Mouse (Mus musculus): ENCODE data around the gene Dusp27. TPM values are rescaled to one million over a fixed set of nuclear protein-coding genes. Genes with fewer than 3 reads are reported as not detected.

Gene Dusp27
- polyA plus RNA-seq, 1 experiment from 2014 or later: 2.4 TPM

DNA sequence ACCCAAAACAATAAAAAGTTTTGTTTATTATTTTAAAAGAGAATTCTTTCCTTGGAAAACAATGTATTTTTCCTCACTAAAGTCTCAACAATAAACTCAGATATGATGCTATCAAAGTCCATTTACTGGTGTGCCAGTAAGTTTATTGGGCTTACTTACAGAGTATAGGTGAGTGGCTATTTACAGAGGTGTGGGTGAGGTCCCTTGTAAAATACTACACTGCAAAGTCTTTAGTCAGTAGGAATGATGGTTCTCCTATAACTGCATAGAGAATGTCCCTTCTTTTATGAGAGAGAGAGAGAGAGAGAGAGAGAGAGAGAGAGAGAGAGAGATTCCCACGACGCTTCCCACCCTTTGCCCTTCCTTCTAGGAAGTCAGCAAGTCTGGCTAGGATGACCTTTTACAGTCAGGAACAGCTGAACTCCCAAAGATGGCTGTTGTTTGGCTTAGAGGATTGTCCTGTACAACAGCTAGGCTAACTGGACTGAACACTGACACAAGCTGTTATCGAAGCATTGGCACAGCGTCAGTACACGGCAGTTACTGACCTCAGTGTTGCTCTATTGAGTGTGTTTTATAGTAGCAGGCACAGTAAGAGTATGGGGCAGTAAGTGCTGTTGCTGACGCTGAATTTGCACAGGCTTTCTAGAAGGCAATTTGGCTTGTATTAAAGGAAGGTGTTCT, 50.5 kb downstream of the Dusp27 start:
- Histone ChIP-seq H3K4me3 (no peak overlapping the region), H3K9me3 (replicated peaks) (no peaks in the 10 kb centered on the region), H3K27me3 (ENCODE audit: low read depth, poor library complexity, severe bottlenecking) (no peaks in the 10 kb centered on the region), H3K36me3 (no peaks in the 10 kb centered on the region), H3K27ac (no peak overlapping the region), H3K4me1 (no peaks in the 10 kb centered on the region)
- 88% methylated on average over 6 of the region's 6 CpGs for WGBS
- no peak for DNase-seq (ENCODE audit: low spot score)

DNA sequence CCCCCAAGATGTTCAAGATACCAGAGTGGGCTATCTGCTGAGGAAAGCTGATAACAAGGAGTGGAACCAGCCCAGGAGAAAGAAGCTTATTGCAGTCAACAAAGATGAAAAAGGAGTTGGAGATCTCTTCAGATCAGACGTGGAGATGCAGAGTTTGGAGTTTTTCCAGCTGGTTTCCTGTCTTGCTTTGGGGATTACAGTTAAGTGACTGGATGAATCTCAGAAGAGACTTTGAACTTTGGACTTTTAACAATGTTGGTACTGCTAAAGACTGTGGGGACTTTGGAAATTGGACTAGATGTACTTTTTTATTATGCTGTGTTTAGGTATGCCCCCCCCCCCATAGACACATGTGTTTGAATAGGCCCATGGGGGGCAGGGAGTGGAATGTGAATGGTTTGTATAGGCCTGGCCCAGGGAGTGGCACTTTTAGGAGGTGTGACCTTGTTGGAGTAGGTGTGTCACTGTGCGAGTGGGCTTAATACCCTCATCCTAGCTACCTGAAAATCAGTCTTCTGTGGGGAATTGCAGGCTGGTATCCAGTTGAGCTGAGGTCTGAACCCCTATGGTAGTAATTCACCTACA, 59.8 kb downstream of the Dusp27 start:
- Histone ChIP-seq H3K4me3 (no peak overlapping the region), H3K36me3 (no peaks in the 10 kb centered on the region), H3K9me3 (replicated peaks) (no peaks in the 10 kb centered on the region), H3K27ac (no peak overlapping the region), H3K4me1 (peaks cover 8% of the 10 kb centered on the region), H3K27me3 (ENCODE audit: low read depth, poor library complexity, severe bottlenecking) (no peaks in the 10 kb centered on the region)
- DNase-seq (ENCODE audit: low spot score): no peak
- WGBS: 88% methylated on average over 2 of the region's 2 CpGs

- H3K4me3 ChIP-seq: no peak overlapping the region
- peaks cover 22% of the 10 kb centered on the region for H3K4me1 ChIP-seq
- no peaks in the 10 kb centered on the region for H3K27me3 ChIP-seq (ENCODE audit: low read depth, poor library complexity, severe bottlenecking)
- H3K9me3 ChIP-seq (replicated peaks): no peaks in the 10 kb centered on the region
- H3K27ac ChIP-seq: no peak overlapping the region
- WGBS: 94% methylated on average over 3 of the region's 3 CpGs
- no peak for DNase-seq (ENCODE audit: low spot score)
- H3K36me3 ChIP-seq: no peaks in the 10 kb centered on the region
Measured at GRCm38 (mm10) chr1:166063870-166064269, 63.9 kb downstream of the Dusp27 start.

DNA sequence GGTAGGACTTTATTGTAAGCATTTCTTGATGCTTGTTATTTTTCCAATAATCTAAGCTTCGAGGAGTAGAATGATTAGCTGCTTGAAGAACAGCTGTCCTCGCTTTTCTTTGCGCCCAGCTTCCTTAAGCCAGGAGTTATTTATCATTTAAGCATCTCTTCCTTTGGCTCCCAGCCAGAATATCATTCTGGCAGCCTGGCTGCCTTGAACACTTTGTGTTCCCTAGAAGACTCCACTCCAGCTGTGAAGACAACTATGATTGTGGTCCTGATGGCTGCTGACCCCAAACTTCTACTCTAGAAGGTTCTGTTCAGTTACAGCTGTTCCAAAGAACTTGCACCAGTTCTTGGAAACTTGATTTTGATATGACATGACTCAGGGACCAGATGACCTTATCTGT, 66.2 kb downstream of the Dusp27 start:
- WGBS: 86% methylated on average over 3 of the region's 3 CpGs
- no peak overlapping the region for H3K27ac ChIP-seq

GRCm38 (mm10) chr1:166060406-166060805, 67.3 kb downstream of the Dusp27 start:
- Histone ChIP-seq H3K4me3 (no peak overlapping the region), H3K36me3 (no peaks in the 10 kb centered on the region), H3K4me1 (peaks cover 33% of the 10 kb centered on the region), H3K27me3 (ENCODE audit: low read depth, poor library complexity, severe bottlenecking) (0 out of 2 replicates have a peak, but pooled peaks cover 8% of the 10 kb centered on the region), H3K9me3 (replicated peaks) (no peaks in the 10 kb centered on the region), H3K27ac (no peak overlapping the region)
- WGBS: 83% methylated on average over 1 of the region's 1 CpGs
- no peak for DNase-seq (ENCODE audit: low spot score)

More for the DNA sequence above, 66.2 kb downstream of the Dusp27 start:
- Histone ChIP-seq H3K4me3 (no peak overlapping the region), H3K36me3 (no peaks in the 10 kb centered on the region), H3K9me3 (replicated peaks) (no peaks in the 10 kb centered on the region), H3K27me3 (ENCODE audit: low read depth, poor library complexity, severe bottlenecking) (no peaks in the 10 kb centered on the region), H3K4me1 (peaks cover 22% of the 10 kb centered on the region)
- DNase-seq (ENCODE audit: low spot score): no peak

- WGBS: 56% methylated on average over 9 of the region's 9 CpGs
Measured at GRCm38 (mm10) chr1:166056098-166056756, 71.5 kb downstream of the Dusp27 start.

GRCm38 (mm10) chr1:166053285-166053955, 74.3 kb downstream of the Dusp27 start:
- Histone ChIP-seq H3K27ac (peak overlapping the region; percentile 53; the same call in 1 of the 2 replicates), H3K4me1 (peaks cover 40% of the 10 kb centered on the region), H3K27me3 (ENCODE audit: low read depth, poor library complexity, severe bottlenecking) (0 out of 2 replicates have a peak, but pooled peaks cover 9% of the 10 kb centered on the region), H3K36me3 (no peaks in the 10 kb centered on the region), H3K4me3 (no peak overlapping the region), H3K9me3 (replicated peaks) (no peaks in the 10 kb centered on the region)
- WGBS: 36% methylated on average over 10 of the region's 10 CpGs
- DNase-seq (ENCODE audit: low spot score): no peak

More at GRCm38 (mm10) chr1:166056098-166056756, 71.5 kb downstream of the Dusp27 start:
- H3K4me1 ChIP-seq: peaks cover 38% of the 10 kb centered on the region
- peak overlapping the region; percentile 50 for H3K27ac ChIP-seq
- 0 out of 2 replicates have a peak, but pooled peaks cover 9% of the 10 kb centered on the region for H3K27me3 ChIP-seq (ENCODE audit: low read depth, poor library complexity, severe bottlenecking)
- no peaks in the 10 kb centered on the region for H3K9me3 ChIP-seq (replicated peaks)
- no peak overlapping the region for H3K4me3 ChIP-seq
- DNase-seq (ENCODE audit: low spot score): no peak
- no peaks in the 10 kb centered on the region for H3K36me3 ChIP-seq

GRCm38 (mm10) chr1:166049046-166049827, 78.5 kb downstream of the Dusp27 start:
- peak; percentile 72 for DNase-seq (ENCODE audit: low spot score)
- peaks cover 7% of the 10 kb centered on the region; the same call in 1 of the 2 replicates for H3K27me3 ChIP-seq (ENCODE audit: low read depth, poor library complexity, severe bottlenecking)
- no peaks in the 10 kb centered on the region for H3K36me3 ChIP-seq
- peaks cover 67% of the 10 kb centered on the region for H3K4me1 ChIP-seq
- H3K4me3 ChIP-seq: peak overlapping the region; percentile 61
- H3K27ac ChIP-seq: peak overlapping the region; percentile 85
- WGBS: 7% methylated on average over 11 of the region's 11 CpGs
- H3K9me3 ChIP-seq (replicated peaks): no peaks in the 10 kb centered on the region

- Histone ChIP-seq H3K27ac (peak overlapping the region; percentile 85), H3K4me3 (peak overlapping the region; percentile 61), H3K4me1 (peaks cover 68% of the 10 kb centered on the region), H3K36me3 (no peaks in the 10 kb centered on the region), H3K9me3 (replicated peaks) (no peaks in the 10 kb centered on the region), H3K27me3 (ENCODE audit: low read depth, poor library complexity, severe bottlenecking) (peaks cover 7% of the 10 kb centered on the region; the same call in 1 of the 2 replicates)
- under 1% methylated on average over 23 of the region's 23 CpGs for whole genome bisulfite sequencing
- peak; percentile 52 for DNase-seq (ENCODE audit: low spot score)
Measured at GRCm38 (mm10) chr1:166048230-166048911, 79.4 kb downstream of the Dusp27 start.
